Mouse (Mus musculus) heart, postnatal 25 days (tissue): ENCODE results near the gene Keg1. TPM values are rescaled to one million over a fixed set of nuclear protein-coding genes. Genes with fewer than 3 reads are reported as not detected.

Source experiments
- DNase-seq: peaks from one replicate; pipeline ENCODE4 v3.0.0; 2022; ENCODE audit warnings: low spot score
- intact Hi-C: fragments of 180-260 bp; cut with DNase I; formaldehyde crosslinking; loops from one replicate; pipeline ENCODE4 v1.15.1; 2025
- total RNA-seq, 2 experiments: library from RNA; stranded (reverse); gene quantifications; 2 replicates each; pipeline ENCODE4 v1.2.3; 2021

Keg1 gene
- total RNA-seq, 2 experiments from 2014 or later: not detected

DNA sequence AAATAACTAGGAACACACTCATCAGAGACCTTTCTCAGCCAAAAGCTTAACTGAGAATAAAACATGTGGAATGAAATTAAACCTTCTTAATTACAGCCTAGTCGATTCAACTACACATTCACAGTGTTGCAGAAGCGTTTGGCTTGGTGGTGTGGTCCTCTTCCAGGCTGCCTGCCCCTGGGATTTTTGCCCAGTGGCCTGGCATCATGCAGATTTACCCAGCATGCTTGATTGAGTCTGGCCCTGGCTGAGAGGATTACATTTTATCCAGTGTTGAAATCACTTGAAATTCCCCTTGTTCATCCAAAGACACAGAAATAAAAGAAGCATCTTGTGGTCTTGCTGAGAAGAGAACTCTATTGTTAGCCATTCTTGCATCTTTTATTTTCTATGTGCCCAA, 64.1 kb downstream of the Keg1 start:
- intact Hi-C loops: no loop called here
- peak; percentile 7 for DNase-seq

DNA sequence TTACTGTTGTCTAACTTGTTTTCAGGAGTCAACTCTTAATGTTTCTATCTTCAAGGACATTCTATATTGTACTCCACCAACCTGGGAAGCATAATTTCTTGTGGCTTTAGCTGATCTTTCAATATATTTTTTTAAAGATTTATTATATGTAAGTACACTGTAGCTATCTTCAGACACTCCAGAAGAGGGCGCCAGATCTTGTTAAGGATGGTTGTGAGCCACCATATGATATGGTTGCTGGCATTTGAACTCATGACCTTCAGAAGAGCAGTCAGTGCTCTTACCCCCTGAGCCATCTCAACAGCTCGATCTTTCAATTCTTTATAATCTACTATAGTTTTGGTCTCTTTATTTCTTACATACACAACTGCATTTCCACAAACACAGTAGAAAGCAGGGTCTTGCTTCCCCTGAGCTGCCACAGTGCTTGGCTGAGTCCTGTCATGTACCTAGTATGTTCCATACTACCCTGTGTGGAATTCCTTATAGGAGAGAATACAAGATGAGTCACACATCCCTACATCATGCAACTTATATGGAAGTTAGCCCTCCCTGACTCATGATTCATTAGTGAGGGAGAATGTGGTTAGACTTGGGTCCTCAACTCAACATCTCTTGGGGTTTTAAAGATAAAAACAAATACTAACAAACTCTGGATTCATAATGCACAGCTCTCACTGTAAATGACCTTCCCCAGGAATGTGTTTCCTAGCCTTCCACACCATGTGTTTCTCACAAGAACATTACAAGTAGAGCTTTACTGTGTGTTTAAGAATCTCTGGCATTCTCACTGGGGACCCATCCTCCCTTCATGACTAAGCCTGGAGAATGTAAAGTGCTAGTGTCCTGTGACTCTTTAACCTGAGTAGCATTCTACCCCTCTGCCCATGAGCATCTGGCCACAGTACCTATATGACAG, 66.9 kb downstream of the Keg1 start:
- intact Hi-C loops: loop anchor here (2.0 kb wide), 1 partner anchor 58 kb away; no protein-coding TSS in a partner anchor
- DNase-seq: no peak

DNA sequence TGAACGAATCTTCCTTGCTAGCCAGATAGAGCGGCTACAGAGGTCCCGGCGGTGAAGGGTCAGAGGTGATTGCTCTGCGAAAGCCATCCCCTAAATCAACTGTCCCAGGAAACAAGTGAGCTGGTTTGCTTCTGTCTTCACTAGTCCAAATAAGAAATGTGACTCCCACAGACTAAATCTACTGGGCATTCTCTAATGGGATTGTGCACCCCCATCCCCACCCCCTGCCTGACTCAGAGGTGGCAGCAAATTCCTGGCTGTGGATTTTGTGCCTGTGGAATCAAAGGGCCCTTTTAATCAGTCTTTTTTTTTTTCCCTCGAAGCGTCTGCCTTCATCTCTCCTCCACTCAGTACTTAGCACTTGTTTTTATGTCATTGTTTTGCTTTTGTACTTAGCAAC, 69.7 kb downstream of the Keg1 start, which contains the start of gene Cntf:
Cntf (minus strand) TSS at position 325 of the 400 bp plus-strand sequence.
- no peak for DNase-seq
- intact Hi-C loops: no loop called here

Other genes with a start within 250 kb of the Keg1 start
- gene Mpeg1, start 235.0 kb upstream of the Keg1 start, total RNA-seq: 1 to 10 TPM; 7.4 to 8.3 TPM
- 1 to 10 TPM; 6.8 to 8.1 TPM for gene Dtx4, start 194.3 kb upstream of the Keg1 start, total RNA-seq
- gene Fam111a, start 150.0 kb upstream of the Keg1 start, total RNA-seq: 1 to 10 TPM; 5.6 to 6.1 TPM
- gene Gm4952, start 95.8 kb upstream of the Keg1 start, total RNA-seq: not detected
- not detected for gene Glyat, start 62.5 kb upstream of the Keg1 start, total RNA-seq
- gene Olfr1442, start 25.3 kb upstream of the Keg1 start, total RNA-seq: not detected
- gene Olfr1443, start 17.7 kb upstream of the Keg1 start, total RNA-seq: not detected
- gene Cntf, start 69.8 kb downstream of the Keg1 start, total RNA-seq: 1 to 10 TPM; 2.0 to 2.4 TPM
- gene Zfp91, start 100.3 kb downstream of the Keg1 start, total RNA-seq: 10 to 100 TPM; 76.2 to 77.0 TPM
- gene Lpxn, start 100.4 kb downstream of the Keg1 start, total RNA-seq: 1 to 10 TPM in 1 of 2 experiments, under 1 TPM in 1; 0.88 to 1.1 TPM
- gene Gm5244, start 150.9 kb downstream of the Keg1 start, total RNA-seq: not detected
- not detected for gene Olfr1444, start 161.5 kb downstream of the Keg1 start, total RNA-seq
- not detected for gene Olfr1445, start 188.1 kb downstream of the Keg1 start, total RNA-seq
- gene Olfr1446, start 197.7 kb downstream of the Keg1 start, total RNA-seq: not detected
- not detected for gene Olfr1447, start 208.0 kb downstream of the Keg1 start, total RNA-seq
- gene Olfr1448, start 228.6 kb downstream of the Keg1 start, total RNA-seq: not detected
- not detected for gene Olfr1449, start 235.1 kb downstream of the Keg1 start, total RNA-seq